Mouse (Mus musculus) neutrophil, adult 65 days (primary cell): ENCODE measurements around the gene Celf5. TPM values are rescaled to one million over a fixed set of nuclear protein-coding genes. Genes with fewer than 3 reads are reported as not detected.

Experiments used
- total RNA-seq: library from RNA; stranded (reverse); gene quantifications from 2 replicates; pipeline ENCODE4 v1.2.4, GENCODE M21; 2023

Gene Celf5
- total RNA-seq, result not detected in 2 replicates

DNA sequence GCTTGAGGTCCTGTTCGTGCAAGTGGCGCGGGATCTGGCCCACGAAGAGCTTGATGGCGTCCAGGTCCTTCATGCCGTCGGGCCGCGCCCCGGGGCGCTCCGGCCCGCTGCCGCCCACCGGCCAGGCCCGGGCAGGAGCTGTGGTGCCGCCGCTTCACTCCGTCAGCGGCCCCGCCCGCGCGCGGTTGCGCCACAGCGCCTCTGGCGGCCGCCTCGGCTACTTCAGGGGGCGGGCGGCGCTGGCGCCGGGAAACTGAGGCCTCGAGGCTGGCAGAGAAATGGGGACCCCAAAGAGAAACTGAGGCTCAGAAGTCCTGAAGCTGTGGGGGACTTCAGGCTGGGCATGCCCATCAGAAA, at the start of gene Celf5:
Celf5 (minus strand) TSS at position 177 of the 357 bp plus-strand sequence.

DNA sequence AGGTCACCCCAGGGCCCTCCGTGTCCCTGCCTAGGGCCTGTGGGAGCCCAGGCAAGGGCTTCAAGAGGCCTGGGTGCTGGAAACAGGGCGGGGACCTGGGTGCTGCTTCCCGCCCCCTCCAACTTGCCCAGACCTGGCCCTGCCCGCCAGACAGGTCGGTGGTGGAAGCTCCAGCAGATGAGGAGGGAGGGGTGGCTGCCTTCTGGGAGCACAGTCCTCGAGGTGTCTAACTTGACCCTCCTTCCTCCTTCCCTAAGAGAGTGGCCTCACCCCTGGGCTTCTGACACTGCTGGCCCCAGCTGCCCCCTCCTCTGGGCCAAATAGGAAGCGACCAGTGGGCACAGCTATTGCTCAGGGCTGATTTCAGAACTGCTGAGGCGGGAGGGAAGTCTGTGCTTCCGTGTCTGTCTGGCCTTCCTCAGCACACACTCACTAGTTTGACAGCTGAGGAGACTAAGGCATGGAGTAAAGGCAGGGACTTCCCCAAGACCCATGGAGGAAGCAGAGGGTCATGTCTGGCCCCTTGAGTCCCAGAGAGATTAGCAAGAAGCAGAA, 41.6 kb upstream of the Celf5 start, which contains the start of gene Gna15:
Gna15 (minus strand) TSS at position 175 of the 555 bp plus-strand sequence.

DNA sequence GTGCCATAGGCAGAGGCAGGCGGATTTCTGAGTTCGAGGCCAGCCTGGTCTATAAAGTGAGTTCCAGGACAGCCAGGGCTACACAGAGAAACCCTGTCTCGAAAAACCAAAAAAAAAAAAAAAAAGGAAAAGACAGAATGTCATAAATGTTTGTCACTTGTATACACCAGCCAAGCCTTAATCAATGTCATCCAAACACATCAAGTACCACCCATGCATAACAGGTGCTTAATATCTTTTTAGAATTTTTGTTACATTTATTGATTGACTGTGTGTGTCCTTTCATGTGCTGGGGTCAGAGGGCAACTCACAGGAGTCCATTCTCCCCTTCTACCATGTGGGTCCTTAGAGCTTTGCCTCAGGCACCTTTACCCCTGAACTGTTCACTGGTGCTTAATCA, 17.5 kb upstream of the Celf5 start, which contains the start of gene S1pr4:
S1pr4 (minus strand) TSS at position 101 of the 400 bp plus-strand sequence.

DNA sequence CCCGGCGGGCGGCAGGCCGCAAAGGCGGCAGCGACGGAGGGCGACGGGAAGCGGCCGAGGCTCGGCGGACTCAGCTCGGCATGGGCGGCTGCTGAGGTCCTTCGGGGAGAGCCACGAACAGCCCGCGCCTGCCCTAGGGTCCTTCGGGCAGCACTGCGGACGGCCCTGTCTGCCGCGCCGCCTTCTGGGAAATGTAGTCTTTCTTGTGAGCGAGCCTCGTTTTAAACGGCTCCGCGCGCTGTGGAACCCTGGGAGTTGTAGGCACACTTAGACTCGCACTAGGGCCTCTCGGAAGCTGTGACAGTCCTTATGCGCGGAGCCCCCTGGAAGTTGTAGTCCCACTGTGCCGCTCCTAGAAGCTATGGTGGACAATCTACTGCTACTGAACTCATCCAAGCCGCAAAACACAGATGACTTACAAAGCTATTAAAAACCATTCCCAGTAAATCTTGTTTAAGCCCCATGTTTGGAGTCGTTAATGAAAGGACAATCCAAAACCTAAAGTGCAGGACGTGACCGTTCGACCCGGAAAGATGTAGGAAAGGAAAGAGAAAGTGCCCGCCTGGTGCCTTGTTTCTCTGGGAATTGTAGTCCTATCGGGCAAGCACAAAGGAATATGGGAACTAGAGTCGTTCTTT, 13.9 kb upstream of the Celf5 start, which contains the start of gene Ncln:
Ncln (minus strand) TSS at position 129 of the 638 bp plus-strand sequence.

DNA sequence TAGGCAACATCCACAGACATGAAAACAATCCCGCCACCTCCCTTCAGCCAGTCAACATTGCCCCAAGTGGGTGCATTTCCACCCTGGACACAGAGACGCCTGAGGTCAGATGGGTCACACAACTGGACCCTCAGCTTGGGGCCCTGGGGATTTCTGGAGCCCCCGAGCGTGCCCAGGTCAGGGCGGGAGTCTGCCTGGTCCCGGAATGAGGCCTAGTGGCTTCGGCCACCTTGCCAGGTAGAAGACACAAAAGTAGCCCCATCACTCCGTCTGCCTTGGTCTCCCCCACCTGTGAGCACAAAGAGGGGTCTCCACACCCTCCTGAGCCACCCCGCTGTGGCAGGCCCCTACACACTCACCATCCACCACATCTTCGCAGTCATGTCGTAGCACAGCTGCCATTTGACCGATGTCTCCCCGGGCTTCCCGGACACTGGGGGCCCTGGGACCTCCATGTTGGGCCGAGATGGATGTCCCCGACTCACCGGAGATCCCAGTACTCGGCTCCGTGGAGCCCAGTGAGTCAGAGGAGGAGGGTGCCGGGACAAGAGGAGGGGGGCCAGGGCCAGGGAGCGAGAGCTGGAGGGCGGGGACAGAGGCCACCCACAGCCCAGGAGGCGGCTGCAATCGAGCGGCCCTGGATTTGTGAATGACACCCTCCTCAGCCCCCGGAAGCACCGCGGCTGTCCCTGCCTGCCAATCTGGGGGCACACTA, 27.2 kb downstream of the Celf5 start, which contains the start of gene Nfic:
Nfic (minus strand) TSS at position 455 of the 715 bp plus-strand sequence.

Other genes starting within 250 kb of the Celf5 start
- 0.14 and 0.54 TPM in 2 replicates for gene Zfr2, start 249.6 kb downstream of the Celf5 start, total RNA-seq
- gene Matk, start 229.8 kb downstream of the Celf5 start, total RNA-seq, result 5.3 and 8.3 TPM in 2 replicates
- 20.7 and 28.0 TPM in 2 replicates for gene Mrpl54, start 215.8 kb downstream of the Celf5 start, total RNA-seq
- 21.8 and 26.0 TPM in 2 replicates for gene Apba3, start 215.7 kb downstream of the Celf5 start, total RNA-seq
- gene Tjp3, start 191.1 kb downstream of the Celf5 start, total RNA-seq, result 6.9 and 8.6 TPM in 2 replicates
- 89.4 and 124 TPM in 2 replicates for gene Pip5k1c, start 189.7 kb downstream of the Celf5 start, total RNA-seq
- 26.4 and 33.1 TPM in 2 replicates for gene Cactin, start 161.6 kb downstream of the Celf5 start, total RNA-seq
- 0.47 TPM in 1 of 2 replicates, not detected in the other for gene Tbxa2r, start 154.0 kb downstream of the Celf5 start, total RNA-seq
- not detected in 2 replicates for gene Gipc3, start 139.4 kb downstream of the Celf5 start, total RNA-seq
- gene Hmg20b, start 132.2 kb downstream of the Celf5 start, total RNA-seq, result 38.3 and 47.1 TPM in 2 replicates
- gene Mfsd12, start 125.2 kb downstream of the Celf5 start, total RNA-seq, result 26.6 and 28.7 TPM in 2 replicates
- 6.0 and 7.1 TPM in 2 replicates for gene 4930404N11Rik, start 116.9 kb downstream of the Celf5 start, total RNA-seq
- 50.3 and 54.1 TPM in 2 replicates for gene Fzr1, start 104.2 kb downstream of the Celf5 start, total RNA-seq
- 22.1 and 26.0 TPM in 2 replicates for gene Dohh, start 98.3 kb downstream of the Celf5 start, total RNA-seq
- 2.0 and 2.2 TPM in 2 replicates for gene Gm48551, start 98.2 kb downstream of the Celf5 start, total RNA-seq
- 0.91 TPM in 1 of 2 replicates, not detected in the other for gene Gm48552, start 93.7 kb downstream of the Celf5 start, total RNA-seq
- 5.1 and 6.8 TPM in 2 replicates for gene Smim24, start 89.7 kb downstream of the Celf5 start, total RNA-seq
- 60.2 and 61.9 TPM in 2 replicates for gene Nfic, start 27.1 kb downstream of the Celf5 start, total RNA-seq
- 94.5 and 145 TPM in 2 replicates for gene Ncln, start 13.7 kb upstream of the Celf5 start, total RNA-seq
- 74.1 and 98.5 TPM in 2 replicates for gene S1pr4, start 17.4 kb upstream of the Celf5 start, total RNA-seq
- gene Gna15, start 41.5 kb upstream of the Celf5 start, total RNA-seq, result 27.7 and 31.6 TPM in 2 replicates
- 6.3 and 7.7 TPM in 2 replicates for gene Gna11, start 62.5 kb upstream of the Celf5 start, total RNA-seq
- gene Aes, start 76.8 kb upstream of the Celf5 start, total RNA-seq, result 259 and 315 TPM in 2 replicates
- gene Tle2, start 91.9 kb upstream of the Celf5 start, total RNA-seq, result 0.95 and 1.5 TPM in 2 replicates
- 2.5 and 3.8 TPM in 2 replicates for gene Tle6, start 118.4 kb upstream of the Celf5 start, total RNA-seq
- 0.69 and 0.82 TPM in 2 replicates for gene BC025920, start 123.6 kb upstream of the Celf5 start, total RNA-seq
- 9.8 and 10.9 TPM in 2 replicates for gene Sirt6, start 145.1 kb upstream of the Celf5 start, total RNA-seq
- 0.25 and 0.52 TPM in 2 replicates for gene Ankrd24, start 145.8 kb upstream of the Celf5 start, total RNA-seq
- gene Gm10778, start 166.3 kb upstream of the Celf5 start, total RNA-seq, result 0.35 TPM in 1 of 2 replicates, not detected in the other
- gene Zfp433, start 222.1 kb upstream of the Celf5 start, total RNA-seq, result 1.5 and 5.1 TPM in 2 replicates